Mouse (Mus musculus) cerebellum, postnatal 25 days (tissue): Measurements from ENCODE around the gene Fpr1.
"Not testable (repeated sequence)": the region's sequence is repeated elsewhere in the genome, so short reads cannot be mapped to it uniquely, and the experiment has no call there.

Experiments used
- DNase-seq, 2 experiments: peaks; one replicate each; pipeline ENCODE4 v3.0.0; 2021; ENCODE audit warnings: mixed read lengths in 2 of 2

Fpr1 gene

GRCm38 (mm10) chr17:17883840-17884239, at the start of gene Fpr1:
Fpr1 (minus strand) TSS chr17:17883940.
- DNase-seq, result no peak

GRCm38 (mm10) chr17:17917782-17918181, 34.0 kb upstream of the Fpr1 start:
- no peak for DNase-seq

GRCm38 (mm10) chr17:17917376-17917775, 33.6 kb upstream of the Fpr1 start:
- DNase-seq, result no peak

GRCm38 (mm10) chr17:17912618-17913017, 28.9 kb upstream of the Fpr1 start:
- not testable (repeated sequence) for DNase-seq

- peak; percentile 84 to 89 for DNase-seq
Observed at GRCm38 (mm10) chr17:17909636-17910421, 26.1 kb upstream of the Fpr1 start.

GRCm38 (mm10) chr17:17900768-17901167, 17.0 kb upstream of the Fpr1 start:
- DNase-seq, result no peak

- no peak for DNase-seq
Observed at GRCm38 (mm10) chr17:17899268-17899667, 15.5 kb upstream of the Fpr1 start.

- DNase-seq, result peak; percentile 10 to 57
Observed at GRCm38 (mm10) chr17:17896039-17896438, 12.3 kb upstream of the Fpr1 start.

GRCm38 (mm10) chr17:17889732-17890425, 6.1 kb upstream of the Fpr1 start:
- DNase-seq, result no peak

GRCm38 (mm10) chr17:17887774-17888248, 4.1 kb upstream of the Fpr1 start, which contains the start of the genes Fpr2 and Fpr3:
Fpr2 (plus strand) TSS chr17:17887824.
Fpr3 (plus strand) TSS chr17:17887852.
- DNase-seq, result no peak

GRCm38 (mm10) chr17:17882672-17883071, 1.1 kb downstream of the Fpr1 start:
- no peak for DNase-seq

- DNase-seq, result no peak
Observed at GRCm38 (mm10) chr17:17879347-17879746, 4.4 kb downstream of the Fpr1 start.

- DNase-seq, result no peak
Observed at GRCm38 (mm10) chr17:17871697-17872096, 12.0 kb downstream of the Fpr1 start.

GRCm38 (mm10) chr17:17870892-17871550, 12.7 kb downstream of the Fpr1 start:
- no peak for DNase-seq

- DNase-seq, result no peak
Observed at GRCm38 (mm10) chr17:17866801-17867469, 16.8 kb downstream of the Fpr1 start.

- DNase-seq, result no peak
Observed at GRCm38 (mm10) chr17:17865168-17865567, 18.6 kb downstream of the Fpr1 start.

GRCm38 (mm10) chr17:17862360-17862759, 21.4 kb downstream of the Fpr1 start:
- DNase-seq, result no peak

GRCm38 (mm10) chr17:17860110-17860509, 23.6 kb downstream of the Fpr1 start:
- no peak for DNase-seq

- DNase-seq, result no peak
Observed at GRCm38 (mm10) chr17:17857446-17857845, 26.3 kb downstream of the Fpr1 start.

GRCm38 (mm10) chr17:17856612-17857011, 27.1 kb downstream of the Fpr1 start:
- no peak for DNase-seq

GRCm38 (mm10) chr17:17855064-17855838, 28.5 kb downstream of the Fpr1 start, which contains the start of gene Has1:
Has1 (minus strand) TSS chr17:17855205.
- DNase-seq, result no peak
